ENCODE assay signal across 9 mouse cellular contexts in the genomic region with DNA sequence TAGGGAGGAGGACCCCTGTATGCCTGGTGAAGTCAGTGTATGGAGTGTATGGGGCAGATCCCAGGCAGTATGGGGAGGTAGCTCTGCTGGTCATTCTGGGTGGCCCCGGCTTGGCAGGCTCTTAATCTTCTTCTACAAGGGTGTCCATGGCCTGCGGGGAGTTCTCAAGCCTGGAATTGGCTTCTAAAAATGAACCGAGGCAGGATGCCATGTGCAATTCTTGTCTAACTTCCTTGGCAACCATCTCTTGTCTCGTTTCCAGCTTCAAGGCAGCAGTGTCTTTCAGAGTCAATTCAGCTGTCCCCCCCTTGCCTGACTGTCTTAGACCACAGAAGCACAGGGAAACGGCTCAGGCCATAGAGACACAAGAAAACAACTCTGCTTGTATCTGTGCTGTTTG. TPM values are rescaled to one million over a fixed set of nuclear protein-coding genes. Genes with fewer than 3 reads are reported as not detected.
DNase-seq lines count a peak whose midpoint lies in the region; ATAC-seq lines count a peak whose summit lies in the region.
"Had no signal": no experiment of that assay in that cellular context is flagged by ENCODE, and none has a peak within 500 bp of the region (broad histone marks: within the 10 kb centered on the region; RNA-seq: fewer than 3 reads in every experiment).

No protein-coding gene starts in this region.

- H3K27me3 ChIP-seq in hindbrain, embryonic 16.5 days (replicated peaks; ENCODE audit: control insufficient read depth, insufficient read depth, low read length), result no peaks in the 10 kb centered on the region
- H3K27me3 ChIP-seq: limb, embryonic 12.5 days had no signal

- no peaks in the 10 kb centered on the region for H3K36me3 ChIP-seq in hindbrain, embryonic 16.5 days (ENCODE audit: control insufficient read depth, insufficient read depth, low read length)
- H3K36me3 ChIP-seq: limb, embryonic 12.5 days had no signal

- H3K9me3 ChIP-seq in hindbrain, embryonic 16.5 days (ENCODE audit: control insufficient read depth, low read length), result no peaks in the 10 kb centered on the region
- H3K9me3 ChIP-seq: limb, embryonic 12.5 days had no signal

- peak; percentile 12 for DNase-seq in testis, postnatal 14 days (ENCODE audit: low spot score)
- DNase-seq in testis, postnatal 10 days (ENCODE audit: low spot score), result no peak
- DNase-seq in gastrocnemius, postnatal 36 days, result peak; percentile 39 to 44
- peak; percentile 15 to 25 for DNase-seq in right cerebral cortex, postnatal 36 days (ENCODE audit: low spot score in 2 of 2)
- no peak for DNase-seq in kidney, adult 18-20 months
- no peak for DNase-seq in thymus, postnatal 0 days (ENCODE audit: low spot score)

- intact Hi-C loops in gastrocnemius, postnatal 36 days (cut with DNase I), result no loop called here

- H3K4me2 ChIP-seq in hindbrain, embryonic 16.5 days (ENCODE audit: low read length), result no peak overlapping the region
- H3K4me2 ChIP-seq: limb, embryonic 12.5 days had no signal

- peaks cover 7% of the 10 kb centered on the region; the same call in 1 of the 2 replicates for H3K4me1 ChIP-seq in hindbrain, embryonic 16.5 days (ENCODE audit: control insufficient read depth, insufficient read depth, low read depth, low read length)
- H3K4me1 ChIP-seq: limb, embryonic 12.5 days had no signal

- 22% methylated on average over 5 of the region's 5 CpGs for WGBS in hindbrain, embryonic 16.5 days

- H3K27ac ChIP-seq in hindbrain, embryonic 16.5 days (ENCODE audit: low read depth, low read length), result peak overlapping the region; percentile 52
- H3K27ac ChIP-seq: limb, embryonic 12.5 days had no signal

- peak; percentile 81 for ATAC-seq in hindbrain, embryonic 16.5 days

- no peak overlapping the region for H3K9ac ChIP-seq in hindbrain, embryonic 16.5 days (ENCODE audit: low read depth, low read length)
- H3K9ac ChIP-seq: limb, embryonic 12.5 days had no signal

- H3K4me3 ChIP-seq in hindbrain, embryonic 16.5 days (ENCODE audit: low read length), result no peak overlapping the region
- H3K4me3 ChIP-seq: erythroblast, embryonic 14.5 days; limb, embryonic 12.5 days had no signal

RNA-seq across cellular contexts. Expression of a gene that starts 28.3 kb away (rescaled TPM):
- 10 to 100 TPM; 72.2 to 87.7 TPM for total RNA-seq in gastrocnemius, postnatal 36 days (2021)
- 75.9 and 87.1 TPM in 2 replicates for polyA plus RNA-seq in hindbrain, embryonic 16.5 days (2015; fragmentation: Nextera tagmentation; extraction: Ambion mirVana)
- polyA plus RNA-seq in thymus, postnatal 0 days (2015; fragmentation: Nextera tagmentation; extraction: Ambion mirVana), result 0.60 and 0.62 TPM in 2 replicates
- polyA plus RNA-seq: erythroblast, embryonic 14.5 days had no signal

Comparison
In these comparisons a context has a peak if more than half of its experiments do, and no peak if none do; other contexts are left out.
1. DNase-seq: peak in testis, postnatal 14 days (single experiment), gastrocnemius, postnatal 36 days (2 of 2) and right cerebral cortex, postnatal 36 days (2 of 2); none in testis, postnatal 10 days (single experiment), kidney, adult 18-20 months (single experiment) and thymus, postnatal 0 days (single experiment).
2. RNA of a gene that starts 28.3 kb away (polyA plus RNA-seq): 75.9 to 87.1 TPM in hindbrain, embryonic 16.5 days; 0.60 to 0.62 TPM in thymus, postnatal 0 days; every median in the first group is over 10 times any median in the second.